Mouse (Mus musculus) embryo, embryonic 11.5 days (tissue): ENCODE measurements around the gene Erp27.
"Not testable (repeated sequence)": the region's sequence is repeated elsewhere in the genome, so short reads cannot be mapped to it uniquely, and the experiment has no call there.

Source experiments
- DNase-seq: peaks from one replicate; pipeline ENCODE4 v3.0.0-alpha.2; 2012; ENCODE audit warnings: low read depth, low spot score

Gene Erp27

GRCm38 (mm10) chr6:136922080-136922479 is at the start of gene Erp27:
TSS of gene Erp27 (minus strand) at chr6:136922180.
- DNase-seq = no peak

GRCm38 (mm10) chr6:136968877-136969276 is 46.9 kb upstream of the Erp27 start:
- DNase-seq = not testable (repeated sequence)

DNA sequence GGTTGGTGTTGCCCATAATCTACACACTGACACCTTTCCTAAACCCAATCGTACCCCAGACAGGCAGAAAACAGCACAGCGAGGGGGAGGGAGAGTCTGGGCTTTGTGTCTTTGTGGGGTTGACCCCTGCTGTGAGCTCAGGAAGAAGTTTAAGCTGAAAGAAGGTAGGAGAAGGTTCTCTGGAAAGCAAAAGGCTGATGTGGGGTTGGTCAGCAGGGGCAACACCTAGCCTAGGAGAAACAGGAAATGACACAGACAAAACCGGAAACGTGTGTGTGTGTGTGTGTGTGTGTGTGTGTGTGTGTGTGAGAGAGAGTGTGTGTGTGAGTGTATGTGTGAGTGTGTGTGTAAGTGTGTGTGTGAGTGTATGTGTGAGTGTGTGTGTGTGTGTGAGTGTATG is 45.5 kb upstream of the Erp27 start:
- DNase-seq = no peak

- DNase-seq = no peak
Measured at GRCm38 (mm10) chr6:136965912-136966311, 43.9 kb upstream of the Erp27 start.

DNA sequence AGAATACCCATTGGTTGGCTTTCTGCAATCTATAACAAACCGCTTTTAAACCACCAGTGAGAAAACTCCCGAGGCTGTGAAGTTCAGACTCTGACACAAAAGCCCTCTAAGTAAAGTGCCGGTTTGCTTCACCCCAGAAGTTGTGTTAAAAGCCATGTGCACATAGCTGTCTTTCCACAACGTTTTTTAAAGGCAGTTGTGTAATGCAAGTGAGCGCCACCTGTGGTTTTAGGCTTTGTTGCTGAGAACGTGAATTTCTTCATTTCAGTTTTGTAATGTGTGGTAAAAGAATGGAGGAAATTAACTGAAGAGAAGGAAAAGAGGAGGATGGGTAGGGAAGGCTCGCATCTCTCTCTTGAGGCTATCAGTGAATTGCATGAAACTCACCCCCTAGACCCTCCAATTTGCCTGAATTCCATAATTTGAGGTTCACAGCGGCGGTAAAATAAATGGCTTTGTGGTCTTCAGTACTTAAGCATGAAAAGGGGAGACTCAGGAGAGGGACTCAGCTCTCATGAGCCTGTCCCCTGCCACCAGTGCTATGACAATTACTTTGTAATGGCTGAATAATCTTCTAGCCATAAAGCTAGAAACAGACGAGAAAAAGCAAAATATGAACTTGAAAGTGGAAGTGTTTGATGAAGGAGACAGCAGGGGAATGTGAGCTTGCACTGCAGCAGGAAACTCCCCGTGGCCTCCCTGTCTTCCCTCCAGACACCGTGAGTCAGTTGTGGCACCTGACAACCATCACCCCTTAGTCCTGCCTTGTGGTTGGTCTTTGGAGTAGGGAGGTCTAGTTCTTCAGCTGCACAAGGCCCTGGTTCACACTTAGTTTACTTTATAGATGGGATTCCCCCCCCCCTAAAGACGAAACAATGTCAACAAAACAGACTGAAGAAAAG is 42.9 kb upstream of the Erp27 start:
- no peak for DNase-seq

DNA sequence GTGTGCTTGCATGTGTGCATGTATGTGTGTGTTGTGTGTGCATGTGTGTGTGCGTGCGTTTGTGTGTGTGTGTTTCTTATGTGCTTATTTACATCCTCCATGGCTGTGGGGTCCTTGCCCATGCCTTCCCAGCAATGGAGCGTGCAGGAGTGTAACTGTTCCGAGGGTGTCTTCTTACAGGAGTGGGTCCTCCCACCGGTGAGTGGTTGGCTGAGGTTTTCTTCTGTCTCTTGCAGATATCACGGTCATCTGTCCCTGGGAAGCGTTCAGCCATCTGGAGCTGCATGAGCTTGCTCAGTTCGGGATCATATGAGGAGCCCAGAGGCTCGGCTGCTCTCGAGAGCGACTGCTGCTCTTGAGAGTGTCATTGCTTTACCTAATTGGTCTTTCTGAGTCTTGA is 41.0 kb upstream of the Erp27 start:
- DNase-seq = no peak

DNA sequence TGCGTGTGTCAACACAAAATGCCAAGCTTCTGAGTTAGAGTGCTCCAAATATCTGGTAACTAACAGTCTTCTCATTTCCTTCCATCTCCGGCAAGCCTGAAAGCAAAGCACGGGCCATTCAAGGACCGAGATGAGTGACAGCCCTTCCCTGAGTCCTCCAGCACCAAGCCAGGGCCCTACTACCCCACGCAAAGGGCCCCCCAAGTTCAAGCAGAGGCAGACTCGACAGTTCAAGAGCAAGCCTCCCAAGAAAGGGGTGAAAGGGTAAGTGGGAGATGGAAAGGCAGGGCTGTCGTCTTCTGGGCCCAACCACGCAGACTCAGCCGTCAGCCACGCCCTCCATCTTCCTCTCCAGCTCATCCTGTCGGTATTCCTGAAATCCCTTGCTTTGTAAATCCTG is 37.2 kb upstream of the Erp27 start:
- no peak for DNase-seq

GRCm38 (mm10) chr6:136957062-136957461 is 35.1 kb upstream of the Erp27 start:
- DNase-seq = no peak

DNA sequence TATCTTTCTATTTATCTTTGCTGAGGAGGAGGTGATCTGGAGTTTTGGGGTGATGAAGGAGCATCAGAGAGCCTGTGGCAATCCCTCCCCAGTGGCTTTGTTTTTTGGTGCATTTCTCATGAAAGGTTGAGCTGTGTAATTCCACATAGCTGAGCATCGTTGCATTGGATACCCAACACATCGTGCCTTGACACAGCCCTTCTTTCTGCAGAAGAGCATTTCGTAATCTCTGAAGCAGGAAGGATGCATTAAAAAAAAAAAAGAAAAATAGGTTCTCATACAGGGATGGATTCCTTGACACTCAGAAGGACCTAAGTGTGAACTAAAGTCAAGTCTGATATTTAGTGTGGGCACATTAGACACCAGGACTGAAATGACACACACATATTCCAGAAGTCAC is 33.3 kb upstream of the Erp27 start:
- no peak for DNase-seq

- no peak for DNase-seq
Measured at GRCm38 (mm10) chr6:136954715-136955114, 32.7 kb upstream of the Erp27 start.

DNA sequence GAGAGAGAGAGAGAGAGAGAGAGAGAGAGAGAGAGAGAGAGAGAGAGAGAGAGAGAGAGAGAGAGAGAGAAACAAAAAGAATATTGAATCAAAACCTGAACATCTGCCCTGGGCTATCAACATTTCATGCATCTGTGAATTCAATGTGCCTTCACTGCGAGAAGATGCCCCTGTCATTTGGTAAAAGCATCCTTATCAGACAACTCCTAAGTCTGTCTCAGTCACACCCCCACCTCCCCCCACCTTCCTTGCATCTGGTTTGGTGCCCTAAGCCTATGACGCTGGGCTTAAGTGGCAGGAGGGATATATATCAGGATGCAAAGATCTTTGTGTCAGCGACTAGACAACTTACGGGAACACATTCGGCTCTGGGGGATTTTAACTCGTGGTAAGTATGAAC is 32.2 kb upstream of the Erp27 start:
- DNase-seq = no peak

DNA sequence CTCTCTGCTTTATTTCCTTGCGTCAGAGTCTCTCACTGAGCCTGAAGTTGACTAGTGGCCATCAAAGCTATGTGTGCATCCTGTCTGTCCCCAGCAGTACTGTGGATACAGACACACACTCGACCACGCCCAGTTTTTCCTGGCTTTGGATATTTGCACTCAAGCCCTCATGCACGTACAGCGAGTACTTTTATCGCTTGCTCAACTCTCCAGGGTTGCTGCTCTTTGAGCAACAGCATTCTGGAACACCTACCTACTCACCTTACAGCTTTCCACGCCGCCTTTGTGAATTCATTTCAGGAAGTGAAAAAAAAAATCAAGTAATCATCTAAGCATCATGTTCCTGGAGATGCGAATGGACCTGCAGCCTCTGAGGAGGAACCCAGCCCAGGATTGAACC is 30.9 kb upstream of the Erp27 start:
- DNase-seq = no peak

GRCm38 (mm10) chr6:136950171-136950570 is 28.2 kb upstream of the Erp27 start:
- DNase-seq = no peak

DNA sequence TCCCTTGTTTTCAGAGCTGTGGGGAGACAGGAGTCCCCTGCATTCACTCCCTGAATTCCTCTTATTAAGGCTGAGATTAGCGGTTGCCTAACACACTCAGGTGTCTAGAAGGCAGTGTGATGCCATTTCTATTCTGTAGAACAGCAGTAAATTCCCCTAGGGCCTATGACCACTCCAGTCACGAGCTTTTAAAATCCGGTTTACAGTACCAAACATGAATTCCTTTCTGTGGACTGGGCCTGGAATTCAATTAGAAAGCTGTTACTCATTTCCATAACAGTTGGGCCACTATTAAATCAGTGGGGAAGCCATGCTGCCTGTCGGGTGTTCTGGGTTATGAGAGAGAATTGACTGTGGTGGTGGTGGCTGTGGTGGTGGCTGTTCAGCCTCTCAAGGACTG is 25.7 kb upstream of the Erp27 start:
- DNase-seq = no peak

- DNase-seq = no peak
Measured at GRCm38 (mm10) chr6:136946943-136947342, 25.0 kb upstream of the Erp27 start.

DNA sequence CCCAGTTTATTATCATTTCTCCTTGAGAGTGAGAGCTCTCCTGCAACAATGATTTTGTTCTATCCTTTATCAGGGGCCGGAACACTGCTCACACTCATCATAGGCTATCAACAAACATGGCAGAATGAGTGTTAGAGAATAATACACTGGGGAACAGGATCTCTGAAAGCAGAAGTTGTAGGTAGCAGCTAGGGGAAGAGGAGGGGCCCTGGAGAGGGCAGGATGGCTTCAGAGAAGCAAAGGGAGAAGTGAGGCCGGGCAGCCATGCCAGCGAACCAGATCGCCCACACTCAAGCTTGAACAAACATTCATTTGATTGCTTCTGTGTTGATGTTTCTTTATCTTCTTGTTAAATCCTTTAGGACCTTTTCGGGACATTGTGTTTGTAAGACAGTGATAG is 24.3 kb upstream of the Erp27 start:
- DNase-seq = no peak

GRCm38 (mm10) chr6:136944511-136944910 is 22.5 kb upstream of the Erp27 start:
- no peak for DNase-seq

GRCm38 (mm10) chr6:136943392-136943791 is 21.4 kb upstream of the Erp27 start:
- DNase-seq = no peak

- no peak for DNase-seq
Measured at GRCm38 (mm10) chr6:136942280-136942679, 20.3 kb upstream of the Erp27 start.

DNA sequence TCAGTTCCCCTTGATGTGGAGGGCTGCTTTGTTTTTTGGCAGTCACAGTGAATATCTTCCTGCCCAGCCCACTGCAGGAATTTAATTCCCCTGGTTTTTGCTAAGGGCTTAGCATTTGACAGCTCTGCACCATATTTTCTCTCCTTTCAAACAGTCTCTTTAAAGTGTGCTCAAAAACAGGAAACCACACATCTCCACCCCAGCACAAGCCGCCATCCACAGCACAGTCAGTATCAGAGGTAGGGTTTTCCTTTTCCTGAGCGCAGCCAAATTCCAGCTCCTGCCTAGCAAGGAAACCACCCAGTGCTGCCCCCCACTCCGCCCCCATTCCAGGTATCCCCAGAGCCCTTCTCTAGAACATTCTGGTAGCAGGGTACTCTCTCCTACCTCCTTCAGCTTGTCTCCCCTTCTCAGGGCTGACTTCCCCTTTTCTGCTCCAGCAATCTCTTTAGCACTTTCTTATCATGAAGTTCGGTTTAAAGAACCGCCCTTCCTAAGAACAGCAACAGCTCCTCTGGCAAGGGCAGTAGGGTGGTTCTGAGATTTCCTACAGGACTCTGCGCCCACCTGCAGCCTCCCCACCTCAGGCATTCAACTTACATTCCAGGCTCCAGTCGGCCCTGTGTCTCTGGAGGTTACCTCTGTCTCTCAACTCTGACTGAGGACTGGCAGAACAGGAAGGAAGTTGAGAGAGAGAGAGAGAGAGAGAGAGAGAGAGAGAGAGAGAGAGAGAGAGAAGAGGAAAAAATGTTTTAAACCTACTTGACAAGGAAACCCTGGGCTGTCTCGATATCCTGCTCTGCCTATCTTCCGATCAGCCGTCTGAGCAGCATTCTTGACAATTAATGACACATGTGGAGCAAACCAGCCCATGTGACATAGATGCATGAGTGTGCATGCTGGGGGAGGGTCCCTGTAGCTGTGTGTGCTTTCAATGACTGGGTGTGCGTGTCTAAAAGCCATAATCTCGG is 19.4 kb upstream of the Erp27 start, which contains the start of gene Arhgdib:
TSS of gene Arhgdib (minus strand) at position 849 of the 971 bp plus-strand sequence.
- no peak for DNase-seq

GRCm38 (mm10) chr6:136940188-136940960 is 18.4 kb upstream of the Erp27 start:
- no peak for DNase-seq
